Mouse (Mus musculus) lung, adult 2 months (tissue): ENCODE data around the gene Bpifb5. TPM values are rescaled to one million over a fixed set of nuclear protein-coding genes. Genes with fewer than 3 reads are reported as not detected.
"Not testable (repeated sequence)": the region's sequence is repeated elsewhere in the genome, so short reads cannot be mapped to it uniquely, and the experiment has no call there.

ENCODE experiments used
- DNase-seq: peaks from one replicate; pipeline ENCODE4 v3.0.0; 2022
- H3K4me1 ChIP-seq: fragments of 200-500 bp; 2 replicates; pipeline ENCODE4 v1.6.1; 2011; ENCODE audit warnings: low read length; ENCODE audit not compliant: control insufficient read depth, insufficient read depth
- H3K4me3 ChIP-seq: fragments of 200-500 bp; replicated peaks from 2 replicates; pipeline ENCODE3; 2011; ENCODE audit warnings: low read depth, mild to moderate bottlenecking, control low read depth, low read length; ENCODE audit errors: extremely low read depth
- CTCF ChIP-seq: fragments of 200-500 bp; IDR thresholded peaks from 2 replicates; pipeline ENCODE4 v1.5.1; 2011; ENCODE audit warnings: mild to moderate bottlenecking, low read length, control low read depth; ENCODE audit not compliant: insufficient read depth
- POLR2A ChIP-seq: fragments of 200-500 bp; IDR thresholded peaks from 2 replicates; pipeline ENCODE4 v1.6.1; 2011; ENCODE audit warnings: low read depth, mild to moderate bottlenecking, control low read depth, low read length, borderline replicate concordance; ENCODE audit errors: extremely low read depth
- WGBS: fragments of 180-500 bp; shearing (Covaris S2); methylation state at CpG from one replicate; pipeline ENCODE4 v1.1.7; 2018; 5-methylcytosine and 5-hydroxymethylcytosine counted together
- polyA plus RNA-seq: library from polyadenylated mRNA; depleted of rRNA; stranded (reverse); fragments of >200 nt; gene quantifications from 2 replicates; pipeline ENCODE4 v1.2.3, GENCODE M21; 2012; rRNA removed

The Bpifb5 gene
- polyA plus RNA-seq, result 7.2 and 9.0 TPM in 2 replicates

- H3K4me1 ChIP-seq, result peaks cover 10% of the 10 kb centered on the region; the same call in 1 of the 2 replicates
- TF ChIP-seq POLR2A, result 0 out of 2 replicates have a peak, but pooled peaks have one; percentile 7
- no peak for TF ChIP-seq CTCF
- peak; percentile 34 for DNase-seq
- H3K4me3 ChIP-seq, result no peak within 1 kb of the TSS
- 14% methylated on average over 14 of the region's 14 CpGs for WGBS
Observed at GRCm38 (mm10) chr2:154223265-154223916, at the start of gene Bpifb5. Gene Bpifb5 (plus strand): TSS chr2:154223742.

- not testable (repeated sequence) for DNase-seq, H3K4me3 ChIP-seq, H3K4me1 ChIP-seq
- 80% methylated on average over 7 of the region's 7 CpGs for WGBS
Observed at GRCm38 (mm10) chr2:154181900-154182299, 41.6 kb upstream of the Bpifb5 start.

GRCm38 (mm10) chr2:154183061-154183460 is 40.5 kb upstream of the Bpifb5 start:
- 65% methylated on average over 4 of the region's 4 CpGs for WGBS
- DNase-seq, H3K4me3 ChIP-seq, H3K4me1 ChIP-seq: not testable (repeated sequence)

GRCm38 (mm10) chr2:154185319-154185718 is 38.2 kb upstream of the Bpifb5 start:
- TF ChIP-seq POLR2A (no peak), CTCF (no peak)
- DNase-seq, result peak; percentile 31
- peaks cover 2% of the 10 kb centered on the region for H3K4me1 ChIP-seq
- H3K4me3 ChIP-seq, result no peak overlapping the region
- WGBS, result 50% methylated on average over 6 of the region's 6 CpGs

- TF ChIP-seq POLR2A (no peak), CTCF (no peak)
- Histone ChIP-seq H3K4me3 (no peak overlapping the region), H3K4me1 (peaks cover 2% of the 10 kb centered on the region)
- DNase-seq, result no peak
- 40% methylated on average over 3 of the region's 3 CpGs for WGBS
Observed at GRCm38 (mm10) chr2:154185748-154186147, 37.8 kb upstream of the Bpifb5 start.

DNA sequence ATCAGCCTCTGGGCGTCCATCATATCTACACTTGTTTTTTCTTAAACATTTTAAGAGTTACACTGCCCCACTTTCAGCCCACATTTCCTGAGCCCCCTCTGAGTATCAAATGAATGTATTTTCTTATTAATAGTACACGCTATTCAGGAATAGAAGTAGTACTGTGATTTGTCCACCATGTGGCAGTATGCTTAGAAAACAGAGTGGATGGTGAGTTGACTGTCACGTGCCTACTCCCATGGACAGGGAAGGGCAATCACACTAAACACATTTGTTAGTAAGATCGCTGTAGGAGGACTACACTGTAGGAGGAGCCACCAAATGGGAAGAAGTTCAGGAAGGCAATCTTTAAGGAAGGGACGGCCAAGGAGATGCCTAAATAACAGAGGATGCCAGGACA is 36.1 kb upstream of the Bpifb5 start:
- H3K4me3 ChIP-seq, result no peak overlapping the region
- H3K4me1 ChIP-seq, result peaks cover 2% of the 10 kb centered on the region
- 41% methylated on average over 5 of the region's 5 CpGs for WGBS
- TF ChIP-seq CTCF (no peak), POLR2A (no peak)
- no peak for DNase-seq

DNA sequence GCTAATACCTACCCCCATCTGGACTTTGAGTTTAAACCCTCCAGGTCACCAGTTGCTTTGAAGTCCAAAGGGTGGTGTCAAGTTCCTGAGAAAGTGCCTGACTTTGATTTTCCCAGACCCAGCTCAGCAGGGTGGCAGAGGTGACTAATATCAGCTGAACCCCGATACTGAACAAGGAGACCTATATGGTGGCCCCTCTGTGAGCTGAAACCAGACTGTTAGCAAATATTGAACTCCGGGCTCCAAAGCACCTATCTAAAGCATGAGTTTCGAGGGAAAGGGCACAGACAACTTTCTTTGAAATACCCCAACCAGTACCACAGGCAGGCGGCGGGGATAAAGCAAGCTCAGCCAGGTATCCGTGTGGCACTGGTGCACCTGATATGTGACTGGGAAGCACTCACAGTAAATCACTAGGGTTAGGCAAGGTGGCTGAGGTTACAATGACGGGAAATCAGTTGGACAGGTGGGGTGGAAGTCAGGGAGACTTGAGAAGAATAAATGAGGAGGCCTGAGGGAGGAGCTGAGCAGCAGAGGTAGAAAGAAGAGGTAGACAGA is 33.6 kb upstream of the Bpifb5 start:
- 75% methylated on average over 7 of the region's 7 CpGs for WGBS
- no peak for DNase-seq
- Histone ChIP-seq H3K4me1 (peaks cover 2% of the 10 kb centered on the region), H3K4me3 (no peak overlapping the region)
- TF ChIP-seq POLR2A (no peak), CTCF (no peak)

DNA sequence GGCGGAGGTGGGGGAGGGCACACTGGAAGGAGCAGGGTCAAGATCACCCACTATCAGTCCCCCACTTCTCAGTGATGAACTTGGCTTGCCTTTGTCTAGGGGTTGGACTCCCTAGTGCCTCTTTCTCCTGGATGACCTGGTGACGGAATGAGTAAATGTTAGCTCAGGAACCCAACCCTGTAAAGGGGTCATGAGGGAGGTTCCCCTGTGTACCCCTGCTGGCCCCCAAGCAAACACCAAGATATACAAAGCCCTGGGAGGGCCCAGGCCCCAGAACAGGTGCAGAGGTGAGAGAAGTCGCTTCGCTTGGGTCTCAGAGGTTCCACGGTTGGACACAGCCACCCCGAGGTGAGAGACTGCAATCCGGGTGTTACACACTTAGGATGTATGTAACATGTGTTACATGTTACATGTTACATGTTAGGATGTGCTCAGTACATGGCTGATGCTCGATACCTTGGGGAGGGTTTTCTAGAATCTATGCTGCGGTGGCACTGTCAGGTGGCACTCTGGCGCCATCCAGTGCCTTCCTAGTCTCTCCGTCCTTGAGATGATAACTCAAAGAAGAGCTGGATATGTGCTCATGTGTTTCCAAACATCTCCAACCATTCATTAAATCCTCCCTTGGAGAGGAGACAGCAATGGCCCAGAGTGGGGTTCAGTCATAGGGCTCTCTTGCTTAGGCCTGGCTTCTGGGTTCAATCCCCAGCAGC is 32.8 kb upstream of the Bpifb5 start, which contains the start of gene Bpifb1:
Gene Bpifb1, plus strand, starts transcription at position 273 of the 713 bp plus-strand sequence.
- TF ChIP-seq CTCF, result peak; percentile 17; the same call in 1 of the 2 replicates
- TF ChIP-seq POLR2A, result no peak
- Histone ChIP-seq H3K4me3 (no peak within 1 kb of the TSS), H3K4me1 (peaks cover 2% of the 10 kb centered on the region)
- no peak for DNase-seq
- WGBS, result 82% methylated on average over 11 of the region's 11 CpGs

DNA sequence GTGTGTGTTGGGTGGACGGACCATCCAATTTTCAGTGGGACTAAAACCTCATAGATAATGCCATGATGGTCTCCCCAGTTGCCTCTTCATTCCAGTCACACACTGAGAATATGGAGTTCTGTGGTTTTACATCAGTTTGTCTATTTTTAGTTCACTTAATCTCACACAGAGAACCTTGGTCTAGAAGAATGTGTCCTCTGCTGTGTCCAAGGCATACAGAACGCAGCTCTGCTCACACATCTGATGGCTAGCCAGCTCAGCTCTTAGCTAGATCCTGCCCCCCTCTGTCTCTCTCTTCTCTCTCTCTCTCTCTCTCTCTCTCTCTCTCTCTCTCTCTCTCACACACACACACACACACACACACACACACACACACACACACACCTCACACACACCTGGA is 31.4 kb upstream of the Bpifb5 start:
- TF ChIP-seq POLR2A (no peak), CTCF (no peak)
- Histone ChIP-seq H3K4me1 (no peaks in the 10 kb centered on the region), H3K4me3 (no peak overlapping the region)
- WGBS, result 70% methylated on average over 2 of the region's 2 CpGs
- DNase-seq, result no peak

- WGBS, result 90% methylated on average over 4 of the region's 4 CpGs
- Histone ChIP-seq H3K4me1 (no peaks in the 10 kb centered on the region), H3K4me3 (no peak overlapping the region)
- TF ChIP-seq CTCF, result no peak
- no peak for DNase-seq
Observed at GRCm38 (mm10) chr2:154193071-154193470, 30.5 kb upstream of the Bpifb5 start.
